In the genomic region with DNA sequence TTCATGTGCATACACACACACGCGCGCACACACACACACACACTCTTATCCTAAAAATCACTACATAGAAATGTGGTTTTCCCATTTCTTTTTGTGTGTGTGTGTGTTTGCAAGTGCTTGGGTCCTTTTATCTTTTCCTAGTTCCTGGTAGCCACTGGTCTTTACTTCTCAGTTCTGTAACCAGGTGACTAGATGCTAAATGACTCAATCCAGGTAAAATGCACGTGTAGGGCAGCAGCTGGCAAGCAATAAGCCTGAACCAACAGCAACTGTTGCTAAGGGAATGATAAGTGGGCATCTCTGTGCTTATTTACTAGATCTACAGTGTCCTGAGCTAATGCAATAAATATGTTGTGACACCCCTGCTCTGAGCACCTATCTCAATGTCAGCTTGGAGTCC, we compare ENCODE assay signal across 18 mouse cellular contexts. TPM values are rescaled to one million over a fixed set of nuclear protein-coding genes. Genes with fewer than 3 reads are reported as not detected.
"Had no signal": no experiment of that assay in that cellular context is flagged by ENCODE, and none has a peak within 500 bp of the region (broad histone marks: within the 10 kb centered on the region; RNA-seq: fewer than 3 reads in every experiment).

No protein-coding gene starts in this region.

- H3K9ac ChIP-seq: liver, embryonic 15.5 days; liver, postnatal 0 days; lung, embryonic 15.5 days; midbrain, embryonic 13.5 days; midbrain, embryonic 15.5 days; neural tube, embryonic 12.5 days; stomach, embryonic 15.5 days had no signal

- H3K4me3 ChIP-seq: liver, embryonic 15.5 days; lung, embryonic 15.5 days; megakaryocyte, embryonic 14.5 days; midbrain, embryonic 13.5 days; midbrain, embryonic 15.5 days; neural tube, embryonic 12.5 days; stomach, embryonic 15.5 days had no signal

- DNase-seq: liver, postnatal 0 days; lung, adult 2 months; lung, postnatal 14 days; lung, postnatal 36 days; right cerebral cortex, postnatal 14 days; thymus, adult 18-20 months; thymus, postnatal 14 days; thymus, postnatal 36 days had no signal

- H3K27ac ChIP-seq: liver, embryonic 15.5 days; lung, embryonic 15.5 days; macrophage; midbrain, embryonic 13.5 days; midbrain, embryonic 15.5 days; neural tube, embryonic 12.5 days; stomach, embryonic 15.5 days had no signal

- H3K36me3 ChIP-seq: liver, embryonic 15.5 days; lung, embryonic 15.5 days; midbrain, embryonic 13.5 days; midbrain, embryonic 15.5 days; neural tube, embryonic 12.5 days; stomach, embryonic 15.5 days had no signal

- H3K9me3 ChIP-seq: liver, embryonic 15.5 days; lung, embryonic 15.5 days; megakaryocyte, embryonic 14.5 days; midbrain, embryonic 13.5 days; midbrain, embryonic 15.5 days; neural tube, embryonic 12.5 days; stomach, embryonic 15.5 days had no signal

- ATAC-seq: liver, postnatal 0 days; lung, postnatal 0 days; midbrain, embryonic 13.5 days; midbrain, embryonic 15.5 days had no signal

- H3K27me3 ChIP-seq: liver, embryonic 15.5 days; lung, embryonic 15.5 days; midbrain, embryonic 13.5 days; midbrain, embryonic 15.5 days; neural tube, embryonic 12.5 days; stomach, embryonic 15.5 days had no signal

- H3K4me2 ChIP-seq: liver, embryonic 15.5 days; lung, embryonic 15.5 days; midbrain, embryonic 11.5 days; midbrain, embryonic 13.5 days; midbrain, embryonic 15.5 days; neural tube, embryonic 12.5 days; stomach, embryonic 15.5 days had no signal

RNA-seq across cellular contexts. Expression of a gene that starts 42.6 kb away (rescaled TPM):
- polyA plus RNA-seq: macrophage had no signal
